Mouse (Mus musculus): ENCODE measurements at regions not wholly inside any gene's neighbourhood (a gene's known extent, or its start where the extent isn't known, plus 50 kb on each side); places are given as distances from the start of the nearest gene placed in this dataset.
"Not testable (repeated sequence)": the region's sequence is repeated elsewhere in the genome, so short reads cannot be mapped to it uniquely, and the experiment has no call there.

DNA sequence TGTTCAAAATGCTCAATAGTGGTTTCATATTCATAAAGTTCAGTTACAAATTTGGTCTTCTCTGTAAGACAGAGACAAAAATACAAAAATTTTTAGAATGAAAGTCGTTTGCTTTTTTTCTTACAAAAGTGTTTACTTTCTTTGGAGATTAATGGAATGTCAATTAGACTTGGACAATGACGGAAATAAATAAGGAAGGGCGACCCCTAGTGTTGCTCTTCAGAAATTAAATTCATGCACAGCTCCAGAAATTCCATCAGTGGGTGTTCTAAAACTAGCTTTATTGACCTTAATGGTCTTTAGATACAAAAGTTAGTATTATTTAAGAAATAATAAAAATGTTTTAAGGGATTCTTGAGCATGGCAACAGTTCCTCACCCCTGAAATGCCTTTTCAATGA is 141.8 kb upstream of the Lama2 start:
- peak in 1 of 2 experiments; percentile 2 for DNase-seq (ENCODE audit: low spot score in 2 of 2)

- no peak for DNase-seq (ENCODE audit: low spot score in 2 of 2)
Measured at GRCm38 (mm10) chr10:27802368-27802767, 182.8 kb upstream of the Lama2 start.

DNA sequence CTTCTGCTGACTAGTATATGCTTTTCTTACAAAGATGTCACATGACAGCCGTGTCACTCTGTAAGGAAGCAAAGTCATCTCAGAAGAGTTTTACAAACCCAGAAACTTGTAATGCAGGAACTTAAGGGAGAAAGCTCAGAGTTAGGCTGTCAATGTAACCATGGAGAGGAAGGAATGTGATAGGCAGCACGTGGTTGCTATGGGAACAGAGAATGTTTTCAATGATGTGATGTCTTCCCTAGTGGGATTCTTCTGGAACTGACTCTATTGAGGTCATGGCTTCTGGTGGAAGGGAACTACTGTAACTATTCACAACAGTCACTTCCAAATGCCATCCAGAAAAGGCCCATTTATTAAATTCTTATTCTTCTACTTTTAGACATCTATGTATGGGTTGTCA is 190.0 kb upstream of the Lama2 start:
- DNase-seq (ENCODE audit: low spot score in 2 of 2) = no peak

DNA sequence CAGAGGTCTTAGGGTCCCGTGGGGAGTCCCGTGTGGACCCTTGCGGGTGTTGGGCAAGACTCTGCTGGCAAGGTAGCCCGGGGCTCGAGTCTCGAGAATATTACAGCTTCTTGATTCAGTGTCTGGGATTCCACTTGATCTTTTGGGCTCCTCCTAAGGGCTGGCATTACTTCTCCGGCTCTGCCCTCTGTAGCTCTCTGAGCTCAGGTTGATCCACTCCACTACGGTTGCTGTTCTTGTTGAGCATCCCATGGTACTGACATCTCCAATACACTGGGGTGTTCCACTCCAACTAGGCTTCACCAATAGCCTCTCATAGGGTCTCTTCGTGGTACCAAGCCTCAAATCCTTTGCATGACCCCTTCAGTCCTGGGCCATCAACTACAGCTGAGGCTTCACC is 206.1 kb upstream of the Lama2 start:
- not testable (repeated sequence) for DNase-seq (ENCODE audit: low spot score in 2 of 2)

- no peak for DNase-seq (ENCODE audit: low spot score in 2 of 2)
Measured at GRCm38 (mm10) chr10:27828346-27828745, 208.8 kb upstream of the Lama2 start.

GRCm38 (mm10) chr10:27838666-27839065 is 219.1 kb upstream of the Lama2 start:
- DNase-seq (ENCODE audit: low spot score in 2 of 2) = no peak

GRCm38 (mm10) chr10:27841042-27841709 is 221.6 kb upstream of the Lama2 start:
- no peak for DNase-seq (ENCODE audit: low spot score in 2 of 2)

- peak in 1 of 2 experiments; percentile 17 for DNase-seq (ENCODE audit: low spot score in 2 of 2)
Measured at GRCm38 (mm10) chr10:27843010-27843409, 223.5 kb upstream of the Lama2 start.

DNA sequence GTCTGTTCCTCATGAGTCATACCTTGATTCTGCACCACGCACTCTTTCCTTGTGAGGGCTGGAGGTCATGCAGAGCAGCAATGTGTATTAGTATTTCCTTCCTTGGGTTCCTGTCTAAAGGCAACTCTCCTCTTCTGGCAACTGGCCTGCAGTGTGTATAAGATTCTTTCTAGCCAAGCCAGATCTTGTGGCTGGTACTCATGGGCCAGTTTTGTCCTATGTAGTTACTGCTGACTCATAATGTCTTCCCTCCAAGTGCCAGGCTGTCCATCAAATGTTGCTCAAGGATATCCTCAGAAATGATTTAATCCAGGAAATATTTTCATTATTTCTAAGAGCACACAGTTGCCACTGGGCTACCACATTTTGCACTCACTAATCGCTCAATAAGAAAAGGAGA is 211.0 kb upstream of the Ptprk start:
- no peak for DNase-seq (ENCODE audit: low spot score in 2 of 2)

DNA sequence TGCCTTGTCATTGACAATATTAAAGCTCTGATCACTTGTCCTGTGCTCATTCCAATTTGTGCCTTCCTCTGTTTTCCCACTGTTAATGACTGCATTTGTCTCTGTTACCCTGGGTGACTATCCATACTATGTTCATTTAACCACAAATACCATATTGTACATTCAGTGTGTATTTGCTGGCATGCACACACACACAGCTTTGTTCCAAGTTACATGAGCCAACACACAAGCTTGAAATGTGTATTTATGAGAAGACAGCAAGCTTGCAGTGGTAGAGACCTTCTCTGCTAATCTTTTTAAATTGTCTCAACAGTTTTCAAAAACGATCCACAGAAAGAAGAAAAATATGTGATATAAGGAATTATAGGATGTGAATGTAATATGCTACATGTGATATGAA is 193.8 kb upstream of the Ptprk start:
- DNase-seq (ENCODE audit: low spot score in 2 of 2) = no peak

DNA sequence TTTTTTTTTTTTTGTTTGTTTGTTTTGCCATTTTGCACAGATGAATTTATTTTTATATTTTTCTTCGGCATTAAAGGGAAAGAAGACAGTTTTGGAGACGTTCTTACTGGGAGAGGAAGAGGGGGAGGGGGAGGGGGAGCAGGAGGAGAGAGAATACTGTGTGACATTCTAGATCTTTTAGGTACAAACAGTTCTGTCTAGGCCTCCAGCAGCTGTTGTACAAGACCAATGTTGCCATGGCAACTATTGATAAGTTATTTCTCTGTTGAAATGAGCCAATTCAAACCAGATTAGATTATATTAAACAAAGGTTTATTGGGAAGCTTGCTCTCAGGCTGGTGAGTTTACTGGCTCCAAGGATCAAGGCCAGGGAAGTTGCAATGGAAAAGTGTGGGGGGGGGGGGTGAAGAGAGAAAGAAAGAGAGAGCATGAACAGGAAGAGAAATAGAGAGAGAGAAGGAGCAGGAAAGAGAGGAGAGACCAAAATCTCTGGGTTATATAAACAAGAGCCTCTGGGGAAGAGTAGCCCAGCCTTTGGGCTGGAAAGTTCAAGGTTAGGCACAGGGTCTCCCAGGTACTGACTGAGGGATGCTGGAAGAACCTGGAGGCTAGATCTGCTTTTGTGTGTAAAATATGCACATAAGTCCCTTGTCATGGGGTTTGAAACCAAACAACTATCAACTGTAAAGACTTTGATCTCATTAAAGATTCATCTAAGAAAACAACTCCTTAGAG is 182.7 kb upstream of the Ptprk start:
- DNase-seq (ENCODE audit: low spot score in 2 of 2) = no peak

DNA sequence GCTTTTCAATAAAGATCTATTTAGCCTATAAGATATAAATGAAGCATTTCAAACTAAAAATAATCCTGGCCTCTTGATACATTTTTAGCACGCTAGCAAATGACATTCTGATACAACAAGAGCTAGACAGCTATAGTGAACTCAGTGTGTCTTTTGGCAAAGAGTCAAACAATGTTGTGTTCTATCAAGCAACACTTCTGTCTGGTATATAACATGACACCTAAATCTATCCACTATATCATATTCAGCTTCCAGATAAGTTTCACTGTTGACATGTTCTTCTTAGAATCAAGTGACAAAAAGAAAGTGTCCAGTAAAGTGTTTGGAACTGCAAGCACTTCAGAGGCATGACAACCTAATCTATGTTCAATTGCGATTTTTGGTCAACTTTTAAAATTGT is 158.2 kb upstream of the Ptprk start:
- no peak for DNase-seq (ENCODE audit: low spot score in 2 of 2)

- no peak for DNase-seq (ENCODE audit: low spot score in 2 of 2)
Measured at GRCm38 (mm10) chr10:27927266-27927665, 147.4 kb upstream of the Ptprk start.

GRCm38 (mm10) chr10:27942136-27942535 is 132.5 kb upstream of the Ptprk start:
- DNase-seq (ENCODE audit: low spot score in 2 of 2) = no peak

DNA sequence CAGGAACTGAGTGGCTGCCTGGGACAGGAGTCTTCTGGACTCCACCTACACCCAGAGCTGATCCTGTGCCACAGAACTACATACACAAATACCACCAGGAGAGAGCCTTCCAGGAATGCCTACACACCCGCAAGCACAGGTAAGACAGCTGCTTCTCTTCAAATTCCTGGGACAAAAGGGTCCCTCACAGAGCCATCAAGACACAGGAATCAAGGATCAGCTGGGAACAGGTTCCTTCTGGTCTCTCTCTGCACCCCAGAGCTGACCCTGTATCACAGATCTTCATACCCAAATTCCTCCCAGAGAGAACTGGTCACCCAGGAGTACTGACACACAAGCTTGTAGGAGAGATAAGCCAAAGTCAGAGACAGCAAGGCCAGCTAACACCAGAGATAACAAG is 125.5 kb upstream of the Ptprk start:
- no peak for DNase-seq (ENCODE audit: low spot score in 2 of 2)

GRCm38 (mm10) chr10:27968202-27968601 is 106.4 kb upstream of the Ptprk start:
- DNase-seq (ENCODE audit: low spot score in 2 of 2) = no peak

GRCm38 (mm10) chr10:27984047-27984446 is 90.6 kb upstream of the Ptprk start:
- DNase-seq (ENCODE audit: low spot score in 2 of 2) = no peak

DNA sequence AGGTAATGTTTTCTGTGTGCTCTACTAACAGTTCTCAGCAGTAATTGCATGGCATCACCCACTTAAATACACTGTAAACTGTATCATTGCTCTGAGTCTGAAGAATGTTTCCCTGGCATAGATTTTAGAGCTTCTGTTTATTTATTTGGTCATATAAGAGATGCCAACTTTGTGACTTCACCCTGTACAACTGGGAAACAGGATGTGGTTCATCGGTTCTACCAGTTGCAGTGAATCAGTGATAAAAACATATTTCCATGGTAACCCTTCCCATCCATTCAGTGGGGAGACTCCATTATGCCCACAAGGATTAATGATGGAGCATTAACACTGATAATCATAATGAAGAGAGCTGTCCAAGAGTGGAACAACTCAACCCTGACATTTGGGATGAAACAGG is 89.6 kb upstream of the Ptprk start:
- no peak for DNase-seq (ENCODE audit: low spot score in 2 of 2)

DNA sequence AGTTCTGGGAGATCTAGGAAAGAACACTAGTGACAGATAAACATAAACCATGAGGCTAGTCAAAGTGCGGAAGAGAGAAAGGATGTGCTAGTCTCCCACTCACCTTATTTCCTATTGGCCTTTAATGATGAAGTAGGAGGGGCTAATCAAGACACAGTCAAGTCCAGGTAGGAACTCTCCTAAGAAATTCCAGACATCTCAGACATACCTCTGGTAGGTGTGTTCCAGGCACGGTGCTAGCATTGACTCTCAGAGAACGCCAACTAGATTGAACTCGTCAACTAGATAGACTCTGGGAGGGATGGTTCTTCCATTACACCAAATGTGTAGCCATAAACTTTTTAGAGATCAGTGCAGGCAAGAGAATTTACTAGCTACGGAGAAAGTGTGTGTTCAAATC is 87.6 kb upstream of the Ptprk start:
- no peak for DNase-seq (ENCODE audit: low spot score in 2 of 2)

DNA sequence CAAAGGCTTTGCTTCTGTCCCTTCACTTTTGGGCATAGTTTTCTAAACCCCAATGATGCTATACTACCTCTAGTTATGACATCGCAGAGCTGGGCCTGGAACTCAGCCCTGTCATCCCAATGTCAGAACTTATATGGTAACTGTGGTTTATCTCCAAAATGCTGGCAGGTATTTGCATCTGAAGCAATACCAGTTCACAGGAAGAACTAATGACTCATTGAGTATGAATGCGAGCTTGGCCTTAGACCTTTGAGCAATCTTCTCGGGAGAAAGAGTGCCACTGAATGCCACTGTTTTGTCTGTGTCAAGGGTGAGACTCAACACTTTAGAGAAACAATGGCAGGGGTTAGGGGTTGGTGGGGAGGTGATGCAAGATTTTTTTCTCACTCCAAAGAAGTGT is 86.6 kb upstream of the Ptprk start:
- no peak for DNase-seq (ENCODE audit: low spot score in 2 of 2)

DNA sequence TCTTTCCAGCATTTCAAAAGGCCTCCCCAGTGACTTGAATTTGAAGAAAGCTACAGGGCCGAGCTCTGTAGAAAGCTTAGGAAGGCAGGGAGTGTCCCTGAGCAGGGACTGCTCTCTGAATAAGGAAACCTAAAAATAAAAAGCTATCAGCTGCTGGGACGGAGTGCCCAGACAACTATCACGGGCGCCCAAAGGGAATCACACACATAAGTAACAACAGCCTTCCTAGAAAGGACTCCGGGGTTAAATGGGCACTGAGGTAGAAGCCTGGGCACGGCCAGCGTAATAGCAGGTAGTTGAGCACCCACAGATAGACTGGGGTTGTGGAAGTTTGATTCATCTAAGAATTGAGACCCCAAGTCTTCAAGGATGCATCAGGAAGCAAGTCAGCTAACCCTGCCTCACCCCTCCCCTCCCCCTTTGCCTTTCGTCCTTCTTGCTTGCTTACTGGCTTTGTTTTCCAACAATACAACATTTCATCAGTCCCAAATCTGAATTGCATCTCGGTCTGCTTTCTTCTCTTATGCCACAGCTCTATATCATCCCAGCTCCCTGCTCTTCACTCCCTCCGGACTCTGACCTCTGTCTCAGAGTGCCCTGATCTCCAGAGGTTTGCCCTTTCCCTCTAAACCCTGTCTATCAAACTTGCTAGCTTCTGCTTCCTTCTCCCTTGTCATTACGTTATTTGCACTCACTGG is 84.1 kb upstream of the Ptprk start:
- peak in 1 of 2 experiments; percentile 1 for DNase-seq (ENCODE audit: low spot score in 2 of 2)

DNA sequence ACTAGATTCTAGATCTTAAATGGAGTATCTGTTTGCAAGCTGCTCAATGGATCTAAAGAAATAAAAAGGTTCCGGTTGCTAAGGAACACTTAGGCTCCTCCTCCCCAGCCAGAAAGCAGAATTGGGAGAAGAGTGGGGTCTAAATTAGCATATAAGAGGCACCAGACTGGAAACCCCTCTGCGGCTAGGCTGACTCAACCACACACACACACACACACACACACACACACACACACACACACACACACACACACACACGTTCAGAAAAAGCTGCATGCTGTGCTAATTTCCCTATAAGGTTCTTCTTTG is 83.6 kb upstream of the Ptprk start:
- no peak for DNase-seq (ENCODE audit: low spot score in 2 of 2)

DNA sequence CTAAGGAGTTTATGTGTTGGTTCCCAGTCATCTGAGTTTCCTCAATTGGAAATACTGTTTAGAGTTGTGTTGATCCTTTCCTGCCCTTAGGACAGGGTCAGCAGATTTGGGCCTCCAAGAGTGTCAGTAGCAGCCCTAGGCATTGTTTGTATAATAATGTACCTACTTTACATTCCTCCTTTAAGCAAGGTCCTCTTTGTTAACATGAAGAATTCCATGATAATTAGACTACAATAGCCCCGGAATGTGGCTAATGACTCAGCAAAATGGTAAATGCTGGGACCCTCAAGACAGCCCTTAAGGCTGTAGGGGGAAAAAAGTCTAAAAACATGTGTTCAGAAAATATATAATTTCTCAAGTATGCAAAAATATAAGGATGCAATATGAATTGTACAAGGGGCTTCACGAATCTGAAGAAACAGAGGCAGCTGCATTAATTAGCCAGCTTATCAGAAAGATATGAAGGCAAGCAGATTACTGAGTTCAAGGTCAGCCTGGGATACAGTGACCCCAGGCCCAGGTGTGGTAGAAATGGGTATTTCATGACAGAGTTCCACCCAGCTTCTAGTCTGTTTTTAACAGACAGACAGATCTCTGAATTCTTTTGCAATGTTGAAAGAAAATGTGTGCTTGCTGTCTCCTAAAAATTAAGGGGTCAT is 80.1 kb upstream of the Ptprk start:
- DNase-seq (ENCODE audit: low spot score in 2 of 2) = no peak
